Mouse (Mus musculus): ENCODE measurements around the gene Ankrd26. TPM values are rescaled to one million over a fixed set of nuclear protein-coding genes. Genes with fewer than 3 reads are reported as not detected.
"Not testable (repeated sequence)": the region's sequence is repeated elsewhere in the genome, so short reads cannot be mapped to it uniquely, and the experiment has no call there.

The Ankrd26 gene
- total RNA-seq (2015) (1.8 and 2.7 TPM in 2 replicates), total RNA-seq (2017) (4.1 and 9.7 TPM in 2 replicates)

- peak; percentile 97 for ATAC-seq (ENCODE audit: poor library complexity, severe bottlenecking)
These were observed at the start of gene Ankrd26 for GRCm38 (mm10) chr6:118561745-118562609. Gene Ankrd26, minus strand, starts transcription at chr6:118562226.

- ATAC-seq (ENCODE audit: poor library complexity, severe bottlenecking) = no peak
These were observed 46.9 kb upstream of the Ankrd26 start for GRCm38 (mm10) chr6:118608906-118609305.

GRCm38 (mm10) chr6:118605974-118606373 lies 43.9 kb upstream of the Ankrd26 start:
- no peak for ATAC-seq (ENCODE audit: poor library complexity, severe bottlenecking)

- no peak for ATAC-seq (ENCODE audit: poor library complexity, severe bottlenecking)
These were observed 41.8 kb upstream of the Ankrd26 start for GRCm38 (mm10) chr6:118603825-118604224.

- no peak for ATAC-seq (ENCODE audit: poor library complexity, severe bottlenecking)
These were observed 33.6 kb upstream of the Ankrd26 start for GRCm38 (mm10) chr6:118595681-118596055.

- no peak for ATAC-seq (ENCODE audit: poor library complexity, severe bottlenecking)
These were observed 33.0 kb upstream of the Ankrd26 start for GRCm38 (mm10) chr6:118594833-118595680.

GRCm38 (mm10) chr6:118594070-118594469 lies 32.0 kb upstream of the Ankrd26 start:
- no peak for ATAC-seq (ENCODE audit: poor library complexity, severe bottlenecking)

GRCm38 (mm10) chr6:118593377-118594061 lies 31.5 kb upstream of the Ankrd26 start:
- ATAC-seq (ENCODE audit: poor library complexity, severe bottlenecking) = peak; percentile 45; the same call in 1 of the 2 replicates

GRCm38 (mm10) chr6:118592662-118593376 lies 30.8 kb upstream of the Ankrd26 start:
- no peak for ATAC-seq (ENCODE audit: poor library complexity, severe bottlenecking)

- ATAC-seq (ENCODE audit: poor library complexity, severe bottlenecking) = not testable (repeated sequence)
These were observed 16.7 kb upstream of the Ankrd26 start for GRCm38 (mm10) chr6:118578741-118579140.

- ATAC-seq (ENCODE audit: poor library complexity, severe bottlenecking) = no peak
These were observed 12.3 kb upstream of the Ankrd26 start for GRCm38 (mm10) chr6:118574351-118574750.

- no peak for ATAC-seq (ENCODE audit: poor library complexity, severe bottlenecking)
These were observed 5.8 kb upstream of the Ankrd26 start for GRCm38 (mm10) chr6:118567816-118568215.

- no peak for ATAC-seq (ENCODE audit: poor library complexity, severe bottlenecking)
These were observed 801 bp downstream of the Ankrd26 start for GRCm38 (mm10) chr6:118561225-118561624.

GRCm38 (mm10) chr6:118538627-118539026 lies 23.4 kb downstream of the Ankrd26 start:
- ATAC-seq (ENCODE audit: poor library complexity, severe bottlenecking) = no peak

GRCm38 (mm10) chr6:118537201-118537600 lies 24.8 kb downstream of the Ankrd26 start:
- not testable (repeated sequence) for ATAC-seq (ENCODE audit: poor library complexity, severe bottlenecking)

- no peak for ATAC-seq (ENCODE audit: poor library complexity, severe bottlenecking)
These were observed 26.7 kb downstream of the Ankrd26 start for GRCm38 (mm10) chr6:118535321-118535720.

GRCm38 (mm10) chr6:118533381-118533780 lies 28.6 kb downstream of the Ankrd26 start:
- ATAC-seq (ENCODE audit: poor library complexity, severe bottlenecking) = no peak

- no peak for ATAC-seq (ENCODE audit: poor library complexity, severe bottlenecking)
These were observed 41.4 kb downstream of the Ankrd26 start for GRCm38 (mm10) chr6:118520668-118521067.

- ATAC-seq (ENCODE audit: poor library complexity, severe bottlenecking) = no peak
These were observed 48.6 kb downstream of the Ankrd26 start for GRCm38 (mm10) chr6:118513335-118514012.

- no peak for ATAC-seq (ENCODE audit: poor library complexity, severe bottlenecking)
These were observed 63.0 kb downstream of the Ankrd26 start for GRCm38 (mm10) chr6:118499010-118499409.

All from megakaryocyte, adult 5-6 weeks (primary cell).